Mouse (Mus musculus): ENCODE data around the gene Trabd. TPM values are rescaled to one million over a fixed set of nuclear protein-coding genes. Genes with fewer than 3 reads are reported as not detected.
A peak's percentile ranks its signal among the peaks of the same experiment; 100 is the strongest.

The Trabd gene
- polyA plus RNA-seq, 1 experiment from 2014 or later: 39.3 TPM

DNA sequence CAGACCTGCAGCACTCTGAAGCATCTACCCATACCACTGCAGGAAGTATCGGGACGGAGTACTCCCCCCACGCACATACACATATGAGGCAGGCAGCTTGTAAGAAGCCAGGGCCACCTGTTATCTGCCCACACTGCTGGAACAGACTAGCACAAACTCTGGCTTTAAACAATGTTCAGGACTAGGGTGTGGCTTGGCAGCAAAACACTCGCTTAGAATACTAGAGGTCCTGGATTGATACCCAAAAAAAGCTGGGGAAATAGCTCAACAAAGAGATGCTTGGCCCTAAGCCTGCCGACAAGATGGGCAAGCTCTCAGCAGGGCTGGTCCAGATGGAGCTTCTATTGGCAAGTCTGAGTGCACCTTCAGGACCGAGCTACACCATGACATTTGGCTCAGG, 11.4 kb upstream of the Trabd start:
- Histone ChIP-seq H3K4me2 (replicated peaks) (no peak overlapping the region), H3K27me3 (peaks cover 17% of the 10 kb centered on the region; the same call in 1 of the 2 replicates), H3K36me3 (peaks cover 3% of the 10 kb centered on the region; the same call in 1 of the 2 replicates), H3K9ac (replicated peaks) (no peak overlapping the region), H3K4me1 (peaks cover 22% of the 10 kb centered on the region), H3K9me3 (no peaks in the 10 kb centered on the region), H3K27ac (replicated peaks) (no peak overlapping the region), H3K4me3 (no peak overlapping the region)
- no peak for ATAC-seq (replicated peaks)
- WGBS: 70% methylated on average over 6 of the region's 6 CpGs

DNA sequence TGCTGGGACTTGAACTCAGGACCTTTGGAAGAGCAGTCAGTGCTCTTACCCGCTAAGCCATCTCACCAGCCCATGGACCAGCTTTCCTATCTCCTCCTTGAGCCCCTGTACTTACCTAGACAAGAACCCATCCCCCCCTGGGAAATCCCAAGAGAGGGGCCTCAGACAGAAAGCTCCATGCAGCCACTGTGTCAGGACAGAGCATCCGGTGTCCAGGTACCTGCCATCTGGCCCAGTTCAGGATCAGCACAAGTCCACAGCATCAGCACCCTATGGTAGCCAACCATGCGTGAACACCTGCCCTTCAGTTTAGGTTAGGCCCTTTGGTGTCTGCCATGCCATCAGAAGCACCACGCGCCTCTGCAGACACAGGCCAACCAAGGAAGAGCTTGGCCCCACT, 10.0 kb upstream of the Trabd start:
- Histone ChIP-seq H3K4me3 (no peak overlapping the region), H3K27me3 (peaks cover 17% of the 10 kb centered on the region; the same call in 1 of the 2 replicates), H3K36me3 (peaks cover 3% of the 10 kb centered on the region; the same call in 1 of the 2 replicates), H3K27ac (replicated peaks) (no peak overlapping the region), H3K4me2 (replicated peaks) (no peak overlapping the region), H3K9ac (replicated peaks) (no peak overlapping the region), H3K9me3 (no peaks in the 10 kb centered on the region), H3K4me1 (peaks cover 15% of the 10 kb centered on the region)
- no peak for ATAC-seq (replicated peaks)
- 93% methylated on average over 5 of the region's 5 CpGs for WGBS

GRCm38 (mm10) chr15:89067609-89068008, 7.3 kb upstream of the Trabd start:
- Histone ChIP-seq H3K27ac (replicated peaks) (no peak overlapping the region), H3K36me3 (peaks cover 3% of the 10 kb centered on the region; the same call in 1 of the 2 replicates), H3K4me3 (no peak overlapping the region), H3K9ac (replicated peaks) (no peak overlapping the region), H3K27me3 (peaks cover 17% of the 10 kb centered on the region; the same call in 1 of the 2 replicates), H3K9me3 (no peaks in the 10 kb centered on the region), H3K4me1 (peaks cover 3% of the 10 kb centered on the region; the same call in 1 of the 2 replicates), H3K4me2 (replicated peaks) (no peak overlapping the region)
- ATAC-seq (replicated peaks): no peak
- 45% methylated on average over 35 of the region's 35 CpGs for WGBS

DNA sequence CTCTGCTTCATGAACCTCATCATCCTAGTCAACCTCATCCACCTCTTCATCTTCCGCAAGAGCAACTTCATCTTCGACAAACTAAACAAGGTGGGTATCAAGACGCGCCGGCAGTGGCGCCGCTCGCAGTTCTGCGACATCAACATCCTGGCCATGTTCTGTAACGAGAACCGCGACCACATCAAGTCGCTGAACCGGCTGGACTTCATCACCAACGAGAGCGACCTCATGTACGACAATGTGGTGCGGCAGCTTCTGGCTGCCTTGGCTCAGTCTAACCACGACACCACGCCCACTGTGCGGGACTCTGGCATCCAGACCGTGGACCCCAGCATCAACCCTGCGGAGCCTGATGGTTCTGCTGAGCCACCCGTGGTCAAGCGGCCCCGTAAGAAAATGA, 6.7 kb upstream of the Trabd start:
- Histone ChIP-seq H3K4me3 (no peak overlapping the region), H3K4me1 (peaks cover 3% of the 10 kb centered on the region; the same call in 1 of the 2 replicates), H3K27ac (replicated peaks) (no peak overlapping the region), H3K9me3 (no peaks in the 10 kb centered on the region), H3K9ac (replicated peaks) (no peak overlapping the region), H3K27me3 (peaks cover 17% of the 10 kb centered on the region; the same call in 1 of the 2 replicates), H3K36me3 (peaks cover 3% of the 10 kb centered on the region; the same call in 1 of the 2 replicates), H3K4me2 (replicated peaks) (no peak overlapping the region)
- WGBS: 52% methylated on average over 26 of the region's 26 CpGs
- no peak for ATAC-seq (replicated peaks)

GRCm38 (mm10) chr15:89069336-89069840, 5.5 kb upstream of the Trabd start:
- peaks cover under 1% of the 10 kb centered on the region; the same call in 1 of the 2 replicates for H3K4me1 ChIP-seq
- peaks cover 3% of the 10 kb centered on the region; the same call in 1 of the 2 replicates for H3K36me3 ChIP-seq
- peaks cover 17% of the 10 kb centered on the region; the same call in 1 of the 2 replicates for H3K27me3 ChIP-seq
- no peak overlapping the region for H3K4me2 ChIP-seq (replicated peaks)
- no peak overlapping the region for H3K4me3 ChIP-seq
- H3K9me3 ChIP-seq: no peaks in the 10 kb centered on the region
- no peak for ATAC-seq (replicated peaks)
- 88% methylated on average over 19 of the region's 19 CpGs for WGBS
- H3K9ac ChIP-seq (replicated peaks): no peak overlapping the region
- H3K27ac ChIP-seq (replicated peaks): no peak overlapping the region

GRCm38 (mm10) chr15:89070606-89071005, 4.3 kb upstream of the Trabd start:
- Histone ChIP-seq H3K4me3 (no peak overlapping the region), H3K9me3 (no peaks in the 10 kb centered on the region), H3K27me3 (peaks cover 17% of the 10 kb centered on the region; the same call in 1 of the 2 replicates), H3K36me3 (peaks cover 3% of the 10 kb centered on the region; the same call in 1 of the 2 replicates), H3K4me1 (peaks cover 12% of the 10 kb centered on the region), H3K4me2 (replicated peaks) (no peak overlapping the region), H3K27ac (replicated peaks) (no peak overlapping the region), H3K9ac (replicated peaks) (no peak overlapping the region)
- ATAC-seq (replicated peaks): no peak
- 77% methylated on average over 24 of the region's 24 CpGs for whole genome bisulfite sequencing

DNA sequence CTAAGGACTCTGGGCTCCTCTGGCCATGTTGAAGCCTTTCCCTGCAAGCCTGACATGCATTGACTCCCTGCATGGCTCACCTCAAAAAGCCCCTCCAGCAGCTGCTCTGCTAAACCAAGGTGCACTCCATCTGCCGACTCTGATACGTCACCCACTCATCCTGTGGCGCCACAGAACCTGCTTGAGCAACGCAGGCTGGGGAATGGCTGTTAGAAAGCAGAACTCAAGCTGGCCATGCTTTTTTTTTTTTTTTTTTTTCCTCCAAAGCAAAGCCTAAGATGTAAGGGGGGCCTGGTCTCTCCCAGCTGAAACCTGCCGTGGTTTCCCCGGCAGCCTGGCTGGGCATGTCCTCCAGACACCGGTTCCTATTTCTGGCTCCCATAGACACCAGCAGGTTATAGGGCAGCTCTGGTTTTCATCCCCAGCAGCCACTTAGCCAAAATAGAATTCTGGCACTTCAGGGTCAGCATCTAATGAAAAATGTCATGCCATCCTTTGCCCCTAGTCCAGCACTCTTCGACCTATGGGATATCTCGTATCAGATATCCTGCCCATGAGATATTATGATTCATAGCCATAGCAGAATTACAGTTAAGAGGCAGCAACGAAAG, 826 bp upstream of the Trabd start:
- no peaks in the 10 kb centered on the region for H3K9me3 ChIP-seq
- H3K36me3 ChIP-seq: no peaks in the 10 kb centered on the region
- no peak overlapping the region for H3K4me3 ChIP-seq
- peak overlapping the region; percentile 79; the same call in 1 of the 2 replicates for H3K27ac ChIP-seq (replicated peaks)
- 0 out of 2 replicates have a peak overlapping the region, but pooled peaks have one; percentile 76 for H3K9ac ChIP-seq (replicated peaks)
- ATAC-seq (replicated peaks): no peak
- H3K27me3 ChIP-seq: no peaks in the 10 kb centered on the region
- H3K4me2 ChIP-seq (replicated peaks): no peak overlapping the region
- peaks cover 36% of the 10 kb centered on the region for H3K4me1 ChIP-seq
- WGBS: 84% methylated on average over 10 of the region's 10 CpGs

DNA sequence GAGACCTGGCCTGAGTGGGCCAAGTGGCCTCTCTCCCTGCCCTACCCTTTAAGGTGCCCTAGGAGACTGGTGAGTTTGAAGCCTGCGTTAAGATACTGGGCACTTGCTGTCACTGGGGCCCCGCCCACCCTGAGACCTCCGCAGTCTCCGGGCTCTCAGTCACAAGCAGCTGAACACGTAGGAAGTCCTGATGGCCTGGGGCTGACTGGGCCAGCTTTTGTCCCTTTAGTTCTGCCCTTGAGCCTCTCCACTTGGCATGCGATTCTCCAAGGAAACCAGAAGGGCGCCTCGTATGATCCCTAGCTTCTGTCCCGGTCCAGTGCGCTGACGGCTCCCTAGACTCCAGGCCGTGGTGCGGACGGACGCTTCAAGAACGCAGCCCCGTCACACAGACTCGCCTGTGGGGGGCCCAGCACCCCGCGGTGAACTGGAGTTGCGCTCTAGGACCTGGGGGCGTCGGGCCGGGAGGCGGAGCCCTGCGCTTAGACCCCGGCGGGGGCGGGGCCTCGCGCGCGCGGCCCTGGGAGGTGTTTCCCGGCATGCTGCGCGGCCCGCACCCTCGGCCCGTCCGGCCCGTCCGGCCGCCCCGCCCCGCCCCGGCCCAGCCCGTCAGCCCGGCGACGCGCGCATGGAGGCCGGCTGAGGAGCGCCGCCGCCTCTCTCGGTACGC, 689 bp downstream of the Trabd start:
- H3K4me3 ChIP-seq: peak overlapping the region; percentile 66
- no peaks in the 10 kb centered on the region for H3K36me3 ChIP-seq
- H3K9ac ChIP-seq (replicated peaks): peak overlapping the region; percentile 76
- ATAC-seq (replicated peaks): peak; percentile 92
- WGBS: under 1% methylated on average over 47 of the region's 59 CpGs
- peak overlapping the region; percentile 79 for H3K27ac ChIP-seq (replicated peaks)
- H3K27me3 ChIP-seq: no peaks in the 10 kb centered on the region
- peak overlapping the region; percentile 75 for H3K4me2 ChIP-seq (replicated peaks)
- H3K4me1 ChIP-seq: peaks cover 36% of the 10 kb centered on the region
- H3K9me3 ChIP-seq: no peaks in the 10 kb centered on the region

GRCm38 (mm10) chr15:89076156-89076731, 1.3 kb downstream of the Trabd start:
- no peaks in the 10 kb centered on the region for H3K9me3 ChIP-seq
- H3K27me3 ChIP-seq: no peaks in the 10 kb centered on the region
- ATAC-seq (replicated peaks): peak; percentile 25; the same call in 1 of the 2 replicates
- H3K36me3 ChIP-seq: peaks cover 5% of the 10 kb centered on the region; the same call in 1 of the 2 replicates
- H3K9ac ChIP-seq (replicated peaks): peak overlapping the region; percentile 76
- H3K4me3 ChIP-seq: peak overlapping the region; percentile 66
- H3K27ac ChIP-seq (replicated peaks): peak overlapping the region; percentile 79
- peaks cover 36% of the 10 kb centered on the region for H3K4me1 ChIP-seq
- WGBS: under 1% methylated on average over 39 of the region's 39 CpGs
- H3K4me2 ChIP-seq (replicated peaks): peak overlapping the region; percentile 75

- no peak overlapping the region for H3K27ac ChIP-seq (replicated peaks)
- no peak for ATAC-seq (replicated peaks)
- peaks cover 36% of the 10 kb centered on the region for H3K4me1 ChIP-seq
- H3K9ac ChIP-seq (replicated peaks): no peak overlapping the region
- H3K4me3 ChIP-seq: no peak overlapping the region
- no peaks in the 10 kb centered on the region for H3K9me3 ChIP-seq
- no peaks in the 10 kb centered on the region for H3K27me3 ChIP-seq
- 78% methylated on average over 9 of the region's 9 CpGs for WGBS
- no peak overlapping the region for H3K4me2 ChIP-seq (replicated peaks)
- H3K36me3 ChIP-seq: peaks cover 13% of the 10 kb centered on the region
Observed at GRCm38 (mm10) chr15:89078208-89078836, 3.4 kb downstream of the Trabd start.

- no peak for ATAC-seq (replicated peaks)
- Histone ChIP-seq H3K9ac (replicated peaks) (no peak overlapping the region), H3K27ac (replicated peaks) (no peak overlapping the region), H3K4me3 (no peak overlapping the region), H3K4me1 (peaks cover 10% of the 10 kb centered on the region), H3K9me3 (no peaks in the 10 kb centered on the region), H3K4me2 (replicated peaks) (no peak overlapping the region), H3K27me3 (no peaks in the 10 kb centered on the region), H3K36me3 (peaks cover 46% of the 10 kb centered on the region)
- whole genome bisulfite sequencing: 96% methylated on average over 1 of the region's 1 CpGs
Observed at GRCm38 (mm10) chr15:89083906-89084305, 9.0 kb downstream of the Trabd start.

Data from forebrain, embryonic 15.5 days (tissue).